Mouse (Mus musculus) kidney, postnatal 0 days (tissue): Measurements from ENCODE around the gene Map3k7cl. TPM values are rescaled to one million over a fixed set of nuclear protein-coding genes. Genes with fewer than 3 reads are reported as not detected.

ENCODE experiments used
- ATAC-seq: fragments of 200-750 bp; cut with Nextera tagmentation; replicated peaks from 2 replicates; pipeline ENCODE4 v1.8.0; 2017; ENCODE audit warnings: low read depth, moderate number of reproducible peaks, moderate TSS enrichment, moderate library complexity; ENCODE audit not compliant: low FRiP score
- DNase-seq: peaks from one replicate; pipeline ENCODE4 v3.0.0-alpha.2; 2016; ENCODE audit warnings: low spot score
- H3K27ac ChIP-seq: fragments of 300-500 bp; sonication (generic); 2 replicates; pipeline ENCODE4 v1.5.1; 2014; ENCODE audit warnings: mild to moderate bottlenecking
- H3K27me3 ChIP-seq: fragments of 300-500 bp; sonication (generic); 2 replicates; pipeline ENCODE4 v1.6.1; 2014; ENCODE audit warnings: low read length, mixed read lengths; ENCODE audit not compliant: insufficient read depth
- H3K36me3 ChIP-seq: fragments of 300-500 bp; sonication (generic); 2 replicates; pipeline ENCODE4 v1.6.1; 2014; ENCODE audit warnings: low read length, mixed read lengths; ENCODE audit not compliant: insufficient read depth
- H3K4me1 ChIP-seq: fragments of 300-500 bp; sonication (generic); replicated peaks from 2 replicates; pipeline ENCODE4 v1.6.1; 2014; ENCODE audit warnings: antibody characterized with exemption, low read length, mixed read lengths; ENCODE audit not compliant: insufficient read depth
- H3K4me2 ChIP-seq: fragments of 300-500 bp; sonication (generic); 2 replicates; pipeline ENCODE4 v1.6.1; 2014; ENCODE audit warnings: mild to moderate bottlenecking, low read length, moderate library complexity, mixed read lengths
- H3K4me3 ChIP-seq: fragments of 300-500 bp; sonication (generic); replicated peaks from 2 replicates; pipeline ENCODE4 v1.5.1; 2014; ENCODE audit warnings: low read depth, low read length
- H3K9ac ChIP-seq: fragments of 300-500 bp; sonication (generic); 2 replicates; pipeline ENCODE4 v1.6.1; 2014; ENCODE audit warnings: low read depth, low read length
- H3K9me3 ChIP-seq: fragments of 300-500 bp; sonication (generic); replicated peaks from 2 replicates; pipeline ENCODE4 v1.6.1; 2016; ENCODE audit warnings: low read length, inconsistent platforms, mixed read lengths
- CTCF ChIP-seq: IDR thresholded peaks from 2 replicates; pipeline ENCODE4 v1.5.1; 2016; ENCODE audit warnings: antibody characterized with exemption, low read depth, mild to moderate bottlenecking, moderate library complexity
- WGBS: fragments of 180-500 bp; shearing (Covaris S2); extraction: QIAGEN DNeasy Blood & Tissue Kit; methylation state at CpG from one replicate; pipeline ENCODE4 v1.1.7; 2014; 5-methylcytosine and 5-hydroxymethylcytosine counted together
- polyA plus RNA-seq: library from polyadenylated mRNA; unstranded; fragments of >200 nt; fragmentation: Nextera tagmentation; extraction: Ambion mirVana; gene quantifications from 2 replicates; pipeline ENCODE4 v1.2.1, GENCODE M21; 2015

Map3k7cl gene
- 2.1 and 2.7 TPM in 2 replicates for polyA plus RNA-seq

DNA sequence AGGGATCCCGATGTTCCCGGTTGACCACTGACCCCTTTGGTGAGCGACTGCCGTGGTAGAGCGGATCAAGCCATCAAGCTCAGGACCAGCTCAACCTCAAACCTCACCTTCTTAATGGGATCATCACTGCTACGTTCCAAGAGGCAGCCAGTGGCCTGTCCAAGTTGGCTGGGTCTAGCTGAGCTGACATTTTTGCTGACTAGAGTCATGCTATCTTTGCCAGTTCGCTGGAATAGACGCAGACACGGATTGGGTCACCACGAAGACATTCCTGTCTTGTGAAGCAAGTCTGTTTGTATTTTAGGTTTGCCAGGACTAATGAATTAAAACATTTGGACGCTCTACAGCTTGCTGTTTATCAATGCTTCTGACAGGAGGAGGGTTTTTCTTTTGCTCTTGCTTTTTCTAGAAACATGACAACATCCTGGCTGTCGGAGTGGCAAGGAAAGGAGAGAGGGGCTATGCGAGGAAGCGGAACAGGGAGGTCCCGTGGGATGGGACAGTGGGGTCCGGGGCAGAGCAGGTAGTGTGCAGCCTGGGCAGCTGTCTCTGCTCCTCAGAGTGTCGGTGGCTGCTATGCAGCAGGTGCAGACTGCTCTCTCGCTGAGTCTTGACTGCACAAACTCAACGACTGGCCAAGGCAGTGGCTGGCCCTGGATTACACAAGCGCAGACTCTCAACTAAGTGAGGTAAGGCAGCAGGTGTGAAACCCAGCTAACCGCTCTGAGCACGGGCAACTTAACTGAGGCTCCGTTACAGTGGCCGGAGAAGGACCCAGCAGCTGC is at the start of gene Map3k7cl:
Gene Map3k7cl (plus strand): TSS at position 424 of the 785 bp plus-strand sequence.
- H3K4me1 ChIP-seq = 0 out of 2 replicates have a peak, but pooled peaks cover 8% of the 10 kb centered on the region
- no peaks in the 10 kb centered on the region for H3K27me3 ChIP-seq
- WGBS = 23% methylated on average over 24 of the region's 24 CpGs
- H3K9me3 ChIP-seq = no peaks in the 10 kb centered on the region
- H3K9ac ChIP-seq = peak within 1 kb of the TSS; percentile 29; the same call in 1 of the 2 replicates
- peak within 1 kb of the TSS; percentile 75 for H3K27ac ChIP-seq
- TF ChIP-seq CTCF = no peak
- H3K36me3 ChIP-seq = no peaks in the 10 kb centered on the region
- DNase-seq (peak; percentile 88), ATAC-seq (peak; percentile 84)
- H3K4me2 ChIP-seq = peak within 1 kb of the TSS; percentile 48
- peak within 1 kb of the TSS; percentile 21 for H3K4me3 ChIP-seq

DNA sequence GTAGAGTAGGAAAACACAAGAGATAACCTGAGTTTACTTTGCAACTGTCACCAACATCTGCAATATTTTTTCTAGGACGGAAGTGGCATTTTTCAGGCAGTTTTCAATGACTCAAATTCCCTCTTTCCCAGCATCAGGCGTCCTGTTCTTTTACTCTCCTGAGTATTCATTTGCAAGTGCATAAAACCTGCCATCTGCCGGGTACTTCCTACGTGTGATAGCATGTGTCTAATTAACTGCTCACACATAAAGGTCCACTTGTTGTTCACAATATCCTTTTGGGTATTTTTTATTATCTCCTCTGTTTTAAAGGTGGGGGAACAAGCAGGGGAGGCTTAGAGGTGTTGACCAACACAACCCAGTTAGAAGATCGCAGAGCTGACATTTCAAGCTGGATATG is 41.4 kb upstream of the Map3k7cl start:
- H3K27me3 ChIP-seq = no peaks in the 10 kb centered on the region
- H3K36me3 ChIP-seq = no peaks in the 10 kb centered on the region
- H3K9me3 ChIP-seq = no peaks in the 10 kb centered on the region
- no peak overlapping the region for H3K4me3 ChIP-seq
- H3K9ac ChIP-seq = no peak overlapping the region
- no peak for TF ChIP-seq CTCF
- 57% methylated on average over 5 of the region's 5 CpGs for WGBS
- ATAC-seq (no peak), DNase-seq (no peak)
- H3K27ac ChIP-seq = no peak overlapping the region
- H3K4me2 ChIP-seq = no peak overlapping the region
- H3K4me1 ChIP-seq = no peaks in the 10 kb centered on the region

DNA sequence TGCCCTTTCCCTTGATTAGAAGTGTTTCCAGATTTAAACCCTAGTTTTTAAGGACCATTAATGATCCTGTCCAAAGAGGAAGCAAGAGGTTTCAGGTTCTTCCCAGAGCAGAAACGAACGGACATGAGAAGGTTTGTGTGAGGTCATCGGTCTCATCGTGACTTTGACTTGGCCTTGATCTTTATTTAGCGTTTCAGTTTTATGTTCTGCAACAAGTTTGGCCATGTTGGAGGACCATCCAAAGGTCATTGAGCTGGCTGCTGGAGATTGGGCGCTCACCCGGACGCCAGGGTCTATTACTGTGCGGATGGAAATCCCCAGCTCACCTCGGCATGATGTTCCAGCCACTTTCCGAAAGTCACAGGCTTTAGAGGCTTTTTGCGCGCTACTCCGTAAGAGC is 40.8 kb upstream of the Map3k7cl start:
- 83% methylated on average over 14 of the region's 14 CpGs for WGBS

DNA sequence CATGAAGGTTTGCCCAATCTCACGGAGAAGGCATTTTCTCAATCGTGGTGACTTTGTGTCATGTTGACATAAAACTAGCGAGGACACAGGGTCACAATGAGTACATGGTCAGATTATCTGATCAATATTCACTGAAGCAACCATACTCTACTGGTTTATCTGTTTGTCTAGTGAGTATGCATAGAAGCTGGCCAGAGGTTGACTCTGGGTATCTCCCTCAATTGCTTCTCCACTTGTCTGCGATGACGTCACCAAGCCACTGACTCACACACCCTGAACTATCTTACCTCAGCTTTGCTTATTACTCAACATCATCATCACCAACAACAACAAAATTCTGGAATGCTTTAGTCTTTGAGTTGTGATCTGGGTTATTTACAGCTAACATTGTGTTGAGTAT is 28.9 kb upstream of the Map3k7cl start:
- H3K9me3 ChIP-seq = no peaks in the 10 kb centered on the region
- no peak for TF ChIP-seq CTCF
- H3K27ac ChIP-seq = no peak overlapping the region
- ATAC-seq (no peak), DNase-seq (no peak)
- H3K4me3 ChIP-seq = no peak overlapping the region
- 90% methylated on average over 5 of the region's 5 CpGs for WGBS
- no peaks in the 10 kb centered on the region for H3K4me1 ChIP-seq
- no peaks in the 10 kb centered on the region for H3K27me3 ChIP-seq
- H3K9ac ChIP-seq = no peak overlapping the region
- H3K36me3 ChIP-seq = no peaks in the 10 kb centered on the region
- no peak overlapping the region for H3K4me2 ChIP-seq

More for the DNA sequence above, 40.8 kb upstream of the Map3k7cl start:
- no peaks in the 10 kb centered on the region for H3K4me1 ChIP-seq
- no peaks in the 10 kb centered on the region for H3K27me3 ChIP-seq
- no peak for ATAC-seq
- no peak for DNase-seq
- H3K4me3 ChIP-seq = no peak overlapping the region
- H3K4me2 ChIP-seq = no peak overlapping the region
- H3K27ac ChIP-seq = no peak overlapping the region
- H3K36me3 ChIP-seq = no peaks in the 10 kb centered on the region
- H3K9me3 ChIP-seq = no peaks in the 10 kb centered on the region
- no peak for TF ChIP-seq CTCF
- H3K9ac ChIP-seq = no peak overlapping the region

DNA sequence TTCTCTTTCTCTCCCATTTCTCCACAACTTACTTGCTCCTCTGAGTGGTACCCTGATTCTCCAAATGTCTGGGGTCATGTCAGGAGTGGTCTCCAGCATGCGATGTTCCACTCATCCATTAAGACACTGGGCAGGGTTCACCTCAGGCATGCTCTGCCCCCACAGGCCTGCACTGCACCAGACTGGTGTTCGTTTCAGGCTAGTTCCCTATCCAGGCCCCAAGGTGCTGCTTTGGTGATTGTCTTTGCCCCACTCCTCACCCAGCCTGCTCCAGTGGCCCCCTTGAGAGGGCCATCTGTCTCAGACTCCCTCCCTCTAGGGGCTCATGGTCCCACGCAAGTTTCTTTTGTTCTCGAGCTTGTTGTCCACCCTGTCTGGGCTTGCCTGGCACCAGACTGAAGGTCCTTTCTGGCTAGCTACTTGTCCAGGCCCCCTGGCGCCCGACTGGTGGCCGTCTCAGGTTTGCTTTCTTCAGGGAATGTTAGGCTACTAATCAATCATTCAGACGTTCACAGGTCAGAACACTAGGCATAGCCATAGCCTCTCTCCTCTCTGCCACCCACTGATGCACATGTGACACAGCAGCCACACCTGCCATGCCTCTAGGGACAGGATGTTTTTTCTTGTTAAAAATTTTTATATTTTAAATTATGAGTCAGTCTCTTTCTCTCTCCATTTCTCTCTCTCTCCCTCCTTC is 25.4 kb upstream of the Map3k7cl start:
- no peaks in the 10 kb centered on the region for H3K36me3 ChIP-seq
- no peak overlapping the region for H3K9ac ChIP-seq
- H3K9me3 ChIP-seq = no peaks in the 10 kb centered on the region
- DNase-seq (no peak), ATAC-seq (no peak)
- H3K4me2 ChIP-seq = no peak overlapping the region
- H3K4me1 ChIP-seq = no peaks in the 10 kb centered on the region
- no peak overlapping the region for H3K27ac ChIP-seq
- WGBS = 38% methylated on average over 8 of the region's 8 CpGs
- TF ChIP-seq CTCF = no peak
- H3K27me3 ChIP-seq = no peaks in the 10 kb centered on the region
- H3K4me3 ChIP-seq = no peak overlapping the region

DNA sequence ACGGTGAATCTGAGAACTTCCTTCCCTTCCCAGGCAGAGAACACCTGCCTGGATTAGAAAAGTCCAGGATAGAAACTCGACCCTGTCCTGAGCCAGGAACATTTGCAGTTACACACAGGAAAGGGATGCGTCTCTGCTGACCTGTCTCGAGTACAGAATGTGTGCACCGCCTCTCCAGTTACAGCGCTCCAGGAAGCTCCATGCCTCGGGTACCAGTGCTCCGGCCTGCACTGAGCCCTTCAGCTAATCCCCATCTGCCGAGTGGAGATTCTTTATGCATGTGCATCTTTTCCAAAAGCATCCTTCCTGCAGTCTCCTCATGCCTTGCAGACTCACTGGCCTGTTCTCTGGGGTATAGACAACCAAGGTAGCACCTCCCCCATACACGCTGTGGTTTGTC is 24.4 kb upstream of the Map3k7cl start:
- DNase-seq (no peak), ATAC-seq (no peak)
- no peak for TF ChIP-seq CTCF
- Histone ChIP-seq H3K27me3 (no peaks in the 10 kb centered on the region), H3K4me2 (no peak overlapping the region), H3K9ac (no peak overlapping the region), H3K4me1 (no peaks in the 10 kb centered on the region), H3K4me3 (no peak overlapping the region), H3K9me3 (no peaks in the 10 kb centered on the region), H3K36me3 (no peaks in the 10 kb centered on the region), H3K27ac (no peak overlapping the region)
- WGBS = 31% methylated on average over 10 of the region's 10 CpGs
